Mouse (Mus musculus) gastrocnemius, postnatal 25 days (tissue): ENCODE results near the gene Fbxl8. TPM values are rescaled to one million over a fixed set of nuclear protein-coding genes. Genes with fewer than 3 reads are reported as not detected.
A peak's percentile ranks its signal among the peaks of the same experiment; 100 is the strongest.

Experiments used
- DNase-seq: peaks from one replicate; pipeline ENCODE4 v3.0.0; 2022
- total RNA-seq, 2 experiments: library from RNA; stranded (reverse); gene quantifications; 1 replicate in 1 of 2; 2 replicates in 1 of 2; pipeline ENCODE4 v1.2.3; 2021

Gene Fbxl8
- total RNA-seq, 2 experiments from 2014 or later, result 0.90 to 1.0 TPM

- no peak for DNase-seq
Observed at GRCm38 (mm10) chr8:105257318-105258114, 6.9 kb upstream of the Fbxl8 start.

GRCm38 (mm10) chr8:105258911-105259720 is 5.3 kb upstream of the Fbxl8 start:
- no peak for DNase-seq

- DNase-seq, result peak; percentile 64
Observed at GRCm38 (mm10) chr8:105259721-105260320, 4.6 kb upstream of the Fbxl8 start.

GRCm38 (mm10) chr8:105260371-105261099 is 3.9 kb upstream of the Fbxl8 start:
- DNase-seq, result no peak

- DNase-seq, result no peak
Observed at GRCm38 (mm10) chr8:105261326-105261980, 3.0 kb upstream of the Fbxl8 start.

- no peak for DNase-seq
Observed at GRCm38 (mm10) chr8:105263244-105263912, 1.1 kb upstream of the Fbxl8 start.

- DNase-seq, result no peak
Observed at GRCm38 (mm10) chr8:105265128-105265527, 680 bp downstream of the Fbxl8 start.

- DNase-seq, result no peak
Observed at GRCm38 (mm10) chr8:105266775-105267174, 2.3 kb downstream of the Fbxl8 start.

GRCm38 (mm10) chr8:105268342-105269074 is 4.1 kb downstream of the Fbxl8 start:
- DNase-seq, result no peak

- no peak for DNase-seq
Observed at GRCm38 (mm10) chr8:105269075-105269458, 4.6 kb downstream of the Fbxl8 start.

- peak; percentile 71 for DNase-seq
Observed at GRCm38 (mm10) chr8:105269461-105269947, 5.1 kb downstream of the Fbxl8 start, which contains the start of gene Hsf4. TSS of gene Hsf4 (plus strand) at chr8:105269801.

GRCm38 (mm10) chr8:105270101-105270915 is 5.9 kb downstream of the Fbxl8 start:
- DNase-seq, result no peak

GRCm38 (mm10) chr8:105270916-105271186 is 6.4 kb downstream of the Fbxl8 start:
- no peak for DNase-seq

- DNase-seq, result no peak
Observed at GRCm38 (mm10) chr8:105275387-105275786, 10.9 kb downstream of the Fbxl8 start.

- DNase-seq, result no peak
Observed at GRCm38 (mm10) chr8:105275840-105276239, 11.4 kb downstream of the Fbxl8 start, which contains the start of gene Nol3. TSS of gene Nol3 (plus strand) at chr8:105276140.

GRCm38 (mm10) chr8:105276292-105277120 is 12.1 kb downstream of the Fbxl8 start:
- peak; percentile 58 for DNase-seq

- peak; percentile 84 for DNase-seq
Observed at GRCm38 (mm10) chr8:105278911-105279334, 14.5 kb downstream of the Fbxl8 start.

GRCm38 (mm10) chr8:105280567-105280966 is 16.1 kb downstream of the Fbxl8 start:
- no peak for DNase-seq
